Mouse (Mus musculus) forebrain, embryonic 10.5 days (tissue): ENCODE data around the gene Elane. TPM values are rescaled to one million over a fixed set of nuclear protein-coding genes. Genes with fewer than 3 reads are reported as not detected.

Experiments
- DNase-seq: peaks from one replicate; pipeline ENCODE4 v3.0.0-alpha.2; 2017; ENCODE audit warnings: low spot score; ENCODE audit errors: extremely low spot score
- H3K27ac ChIP-seq: fragments of 300-500 bp; sonication (generic); 2 replicates; pipeline ENCODE4 v1.5.1; 2016; ENCODE audit warnings: mild to moderate bottlenecking
- H3K27me3 ChIP-seq: fragments of 300-500 bp; sonication (generic); 2 replicates; pipeline ENCODE4 v1.6.1; 2016; ENCODE audit warnings: mild to moderate bottlenecking; ENCODE audit not compliant: poor library complexity, severe bottlenecking
- H3K36me3 ChIP-seq: fragments of 300-500 bp; sonication (generic); replicated peaks from 2 replicates; pipeline ENCODE4 v1.6.1; 2016; ENCODE audit warnings: mild to moderate bottlenecking, moderate library complexity
- H3K4me1 ChIP-seq: fragments of 300-500 bp; sonication (generic); 2 replicates; pipeline ENCODE4 v1.6.1; 2016
- H3K4me3 ChIP-seq: fragments of 300-500 bp; sonication (generic); 2 replicates; pipeline ENCODE4 v1.5.1; 2016; ENCODE audit warnings: mild to moderate bottlenecking, moderate library complexity
- H3K9me3 ChIP-seq: fragments of 300-500 bp; sonication (generic); 2 replicates; pipeline ENCODE4 v1.6.1; 2016; ENCODE audit warnings: mild to moderate bottlenecking, moderate library complexity
- WGBS: fragments of 180-500 bp; shearing (Covaris S2); methylation state at CpG from one replicate; pipeline ENCODE4 v1.1.7; 2016; 5-methylcytosine and 5-hydroxymethylcytosine counted together
- polyA plus RNA-seq: library from polyadenylated mRNA; unstranded; fragments of >200 nt; fragmentation: Nextera tagmentation; extraction: Ambion mirVana; gene quantifications from 2 replicates; pipeline ENCODE4 v1.2.1, GENCODE M21; 2016

Elane gene
- not detected in 2 replicates for polyA plus RNA-seq

DNA sequence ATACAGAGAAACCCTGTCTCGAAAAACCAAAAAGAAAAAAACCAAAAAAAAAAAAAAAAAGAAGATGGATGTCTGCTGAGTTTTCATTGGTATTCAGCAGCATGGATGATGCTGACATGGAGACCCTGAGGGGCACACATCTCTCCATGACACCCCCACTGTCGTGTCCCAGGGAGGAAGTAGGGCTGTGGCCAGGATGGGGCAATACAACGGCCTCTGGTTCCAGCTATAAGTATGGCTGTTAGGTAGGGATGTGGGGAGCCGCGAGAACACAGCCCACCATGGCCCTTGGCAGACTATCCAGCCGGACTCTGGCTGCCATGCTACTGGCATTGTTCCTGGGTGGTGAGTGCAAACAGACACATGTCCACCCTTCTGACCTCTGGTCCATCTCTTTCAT is at the start of gene Elane:
Gene Elane (plus strand): TSS at position 194 of the 400 bp plus-strand sequence.
- WGBS, result 85% methylated on average over 6 of the region's 6 CpGs
- peaks cover 20% of the 10 kb centered on the region for H3K4me1 ChIP-seq
- H3K9me3 ChIP-seq, result no peaks in the 10 kb centered on the region
- H3K4me3 ChIP-seq, result no peak within 1 kb of the TSS
- no peaks in the 10 kb centered on the region for H3K36me3 ChIP-seq
- peaks cover 69% of the 10 kb centered on the region for H3K27me3 ChIP-seq
- no peak for DNase-seq
- H3K27ac ChIP-seq, result no peak within 1 kb of the TSS

DNA sequence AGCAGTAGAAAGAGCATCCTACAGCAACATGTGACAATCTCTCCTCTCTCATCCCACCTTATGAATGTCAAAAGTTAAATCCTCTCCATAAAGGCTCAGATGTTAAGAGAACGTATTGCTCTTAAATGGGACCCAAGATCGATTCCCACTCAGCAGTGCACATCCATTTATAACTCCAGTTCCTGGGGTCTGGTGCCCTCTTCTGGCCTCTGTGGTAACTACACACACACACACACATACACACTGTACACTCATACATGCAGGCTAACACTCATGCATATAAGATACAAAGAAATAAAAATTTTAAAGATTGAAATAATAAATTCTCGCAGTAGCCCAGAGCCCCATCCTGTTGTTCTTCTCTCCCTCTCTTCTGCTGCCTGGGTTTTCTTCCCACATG is 49.1 kb upstream of the Elane start:
- Histone ChIP-seq H3K4me3 (no peak overlapping the region), H3K4me1 (peaks cover 24% of the 10 kb centered on the region), H3K36me3 (no peaks in the 10 kb centered on the region), H3K27me3 (no peaks in the 10 kb centered on the region), H3K27ac (no peak overlapping the region), H3K9me3 (no peaks in the 10 kb centered on the region)
- 93% methylated on average over 3 of the region's 3 CpGs for WGBS
- DNase-seq, result no peak

DNA sequence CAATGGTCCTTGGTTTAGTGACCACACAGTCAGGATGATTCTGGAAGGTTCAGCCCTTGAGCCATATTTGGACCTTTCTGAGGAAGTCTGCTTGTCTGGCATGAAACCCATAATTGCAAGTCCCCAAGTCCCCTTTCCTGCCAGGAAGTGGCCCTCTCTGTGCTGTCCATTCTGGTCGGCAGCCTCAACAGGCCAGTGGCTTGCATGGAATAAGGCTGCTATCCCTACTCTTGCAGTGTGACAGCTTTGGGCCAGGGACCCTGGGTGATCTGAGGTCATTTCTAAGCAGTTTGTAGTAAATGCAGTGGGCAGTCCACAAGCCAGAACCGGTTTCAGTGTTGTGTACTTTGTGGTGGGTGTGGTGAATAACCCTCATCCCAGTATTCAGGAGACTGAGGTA is 47.9 kb upstream of the Elane start:
- no peaks in the 10 kb centered on the region for H3K27me3 ChIP-seq
- H3K9me3 ChIP-seq, result no peaks in the 10 kb centered on the region
- H3K36me3 ChIP-seq, result no peaks in the 10 kb centered on the region
- no peak overlapping the region for H3K27ac ChIP-seq
- peaks cover 35% of the 10 kb centered on the region for H3K4me1 ChIP-seq
- H3K4me3 ChIP-seq, result no peak overlapping the region
- WGBS, result 82% methylated on average over 2 of the region's 2 CpGs
- DNase-seq, result no peak

DNA sequence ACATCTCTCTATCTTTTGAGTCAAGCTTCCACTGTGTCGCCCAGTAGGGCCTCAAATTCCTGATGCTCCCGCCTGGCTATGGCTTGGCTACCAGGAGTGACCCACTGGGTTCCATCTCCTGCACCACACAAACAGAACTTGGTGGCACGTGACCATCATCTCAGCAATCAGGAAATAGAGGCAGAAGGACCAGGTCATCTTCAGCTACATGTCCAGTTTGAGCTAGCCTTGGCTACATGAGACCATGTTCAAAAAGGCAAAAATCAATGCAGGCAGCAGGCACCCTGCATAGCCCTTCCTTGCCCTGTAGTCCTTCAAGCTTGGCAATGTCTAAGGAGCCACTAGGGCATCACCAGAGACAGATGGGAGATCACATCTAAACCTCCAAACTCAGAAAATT is 46.0 kb upstream of the Elane start:
- Histone ChIP-seq H3K4me3 (peak overlapping the region; percentile 47; the same call in 1 of the 2 replicates), H3K4me1 (peaks cover 37% of the 10 kb centered on the region), H3K9me3 (no peaks in the 10 kb centered on the region), H3K27me3 (no peaks in the 10 kb centered on the region), H3K36me3 (no peaks in the 10 kb centered on the region), H3K27ac (peak overlapping the region; percentile 88)
- 92% methylated on average over 3 of the region's 3 CpGs for WGBS
- no peak for DNase-seq

DNA sequence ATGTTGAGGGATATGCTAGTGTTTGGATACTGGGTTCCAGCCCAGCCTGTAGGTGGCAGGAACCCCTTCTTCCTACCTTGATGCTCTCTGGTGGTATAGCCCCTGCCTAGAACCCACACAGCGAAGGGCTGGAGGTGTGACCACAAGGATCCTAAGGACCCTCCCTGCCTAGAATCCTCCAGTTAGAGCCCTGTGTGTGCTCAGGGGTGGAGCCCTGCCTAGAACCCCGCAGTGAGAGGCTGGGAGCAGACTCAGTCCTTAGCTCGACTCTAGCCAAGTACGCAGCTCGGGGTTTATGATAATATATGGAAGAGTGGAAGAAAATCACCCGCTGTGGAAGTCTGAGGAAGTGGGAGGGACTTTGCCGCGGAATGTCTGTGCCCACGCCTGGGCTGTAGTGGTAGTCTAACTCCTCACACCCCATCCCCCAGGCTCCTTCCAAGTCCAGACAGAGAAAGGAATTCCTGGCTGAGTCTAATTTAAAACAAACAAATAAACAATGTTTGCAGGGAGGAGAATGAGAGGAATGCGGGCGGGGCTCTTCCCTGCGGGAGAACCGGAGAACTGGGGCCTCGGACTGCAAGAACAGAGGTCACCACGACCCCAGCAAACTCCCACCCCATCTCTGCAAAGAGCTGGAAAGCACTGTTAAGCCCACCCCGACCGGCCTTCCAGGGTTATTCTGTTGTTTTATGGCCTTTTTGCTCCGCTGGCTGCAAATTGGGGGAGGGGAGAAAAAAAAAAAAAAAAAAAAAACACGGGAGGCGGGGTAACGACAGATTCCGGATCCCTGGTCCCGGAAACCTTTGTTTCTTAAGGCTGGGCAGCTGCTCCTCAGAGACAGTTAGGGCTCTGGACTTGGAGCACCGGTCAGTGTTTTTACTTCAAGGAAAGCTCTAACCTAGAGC is 45.1 kb upstream of the Elane start:
- no peaks in the 10 kb centered on the region for H3K27me3 ChIP-seq
- under 1% methylated on average over 24 of the region's 24 CpGs for WGBS
- peak overlapping the region; percentile 47 for H3K4me3 ChIP-seq
- H3K4me1 ChIP-seq, result peaks cover 39% of the 10 kb centered on the region
- DNase-seq, result peak; percentile 67
- H3K27ac ChIP-seq, result peak overlapping the region; percentile 88
- no peaks in the 10 kb centered on the region for H3K9me3 ChIP-seq
- H3K36me3 ChIP-seq, result no peaks in the 10 kb centered on the region

DNA sequence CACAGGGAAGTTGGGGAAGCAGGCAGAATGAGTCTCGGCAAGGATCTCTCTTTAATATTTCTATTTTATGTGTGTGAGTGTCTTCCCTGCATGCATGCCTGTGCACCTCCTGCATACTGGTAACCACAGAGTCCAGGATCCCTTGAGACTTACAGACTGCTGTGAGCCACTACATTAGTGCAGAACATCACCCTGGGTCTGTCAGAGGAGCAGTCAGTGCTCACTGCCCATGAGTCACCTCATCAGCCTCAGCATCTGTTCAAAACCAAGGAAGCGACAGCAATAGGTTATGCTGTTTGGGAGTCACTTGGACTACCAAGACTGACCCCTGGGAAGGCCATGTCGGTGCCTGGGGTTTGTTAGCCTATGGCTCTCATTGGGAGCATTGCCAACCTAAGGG is 43.7 kb upstream of the Elane start:
- Histone ChIP-seq H3K9me3 (no peaks in the 10 kb centered on the region), H3K4me3 (no peak overlapping the region), H3K36me3 (no peaks in the 10 kb centered on the region), H3K27me3 (no peaks in the 10 kb centered on the region), H3K27ac (peak overlapping the region; percentile 26), H3K4me1 (peaks cover 43% of the 10 kb centered on the region)
- WGBS, result 77% methylated on average over 3 of the region's 3 CpGs
- no peak for DNase-seq

DNA sequence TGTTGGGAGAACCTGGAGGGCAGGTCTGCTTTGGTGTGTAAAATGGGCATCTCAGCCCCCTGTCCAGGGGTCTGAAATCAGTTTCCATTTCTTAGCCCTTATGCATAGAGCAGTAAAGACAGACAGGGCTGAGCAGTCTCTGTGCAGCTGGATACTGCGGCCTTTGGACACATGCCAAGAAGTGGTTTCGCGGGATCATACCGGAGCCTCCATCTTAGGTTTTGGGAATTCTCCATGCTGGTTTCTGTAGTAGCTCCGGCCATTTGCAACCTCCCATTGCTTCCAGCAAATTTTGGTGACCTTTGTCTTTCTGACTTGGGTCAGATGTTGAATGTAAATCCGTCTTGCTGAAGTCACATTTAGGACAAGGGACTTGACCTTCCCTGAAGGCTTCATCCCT is 42.6 kb upstream of the Elane start:
- H3K27me3 ChIP-seq, result no peaks in the 10 kb centered on the region
- no peak for DNase-seq
- H3K4me3 ChIP-seq, result no peak overlapping the region
- no peaks in the 10 kb centered on the region for H3K9me3 ChIP-seq
- H3K27ac ChIP-seq, result peak overlapping the region; percentile 8; the same call in 1 of the 2 replicates
- H3K4me1 ChIP-seq, result peaks cover 46% of the 10 kb centered on the region
- WGBS, result 89% methylated on average over 6 of the region's 6 CpGs
- no peaks in the 10 kb centered on the region for H3K36me3 ChIP-seq

DNA sequence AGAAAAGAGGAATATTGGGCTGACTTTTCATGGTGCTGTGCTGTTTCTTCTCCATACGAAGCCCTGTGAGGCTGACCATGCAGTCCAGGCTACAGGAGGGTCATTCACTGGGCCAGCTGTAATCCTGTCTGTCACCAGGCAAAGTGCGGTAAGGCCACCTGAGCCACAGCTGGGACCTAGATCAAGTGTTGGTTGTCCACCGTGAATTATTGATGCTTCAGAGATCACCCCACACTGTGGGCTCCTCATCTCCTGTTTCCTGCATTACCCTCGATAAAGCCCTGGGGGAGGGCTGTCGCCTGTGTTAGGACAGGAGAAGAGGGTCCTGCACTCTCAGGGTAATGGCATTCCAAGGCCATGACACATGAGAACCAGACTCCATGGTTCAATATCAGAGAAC is 39.5 kb upstream of the Elane start:
- no peak for DNase-seq
- Histone ChIP-seq H3K27ac (no peak overlapping the region), H3K27me3 (no peaks in the 10 kb centered on the region), H3K9me3 (no peaks in the 10 kb centered on the region), H3K36me3 (peaks cover 9% of the 10 kb centered on the region), H3K4me3 (no peak overlapping the region), H3K4me1 (peaks cover 43% of the 10 kb centered on the region)
- WGBS, result 75% methylated on average over 5 of the region's 5 CpGs

DNA sequence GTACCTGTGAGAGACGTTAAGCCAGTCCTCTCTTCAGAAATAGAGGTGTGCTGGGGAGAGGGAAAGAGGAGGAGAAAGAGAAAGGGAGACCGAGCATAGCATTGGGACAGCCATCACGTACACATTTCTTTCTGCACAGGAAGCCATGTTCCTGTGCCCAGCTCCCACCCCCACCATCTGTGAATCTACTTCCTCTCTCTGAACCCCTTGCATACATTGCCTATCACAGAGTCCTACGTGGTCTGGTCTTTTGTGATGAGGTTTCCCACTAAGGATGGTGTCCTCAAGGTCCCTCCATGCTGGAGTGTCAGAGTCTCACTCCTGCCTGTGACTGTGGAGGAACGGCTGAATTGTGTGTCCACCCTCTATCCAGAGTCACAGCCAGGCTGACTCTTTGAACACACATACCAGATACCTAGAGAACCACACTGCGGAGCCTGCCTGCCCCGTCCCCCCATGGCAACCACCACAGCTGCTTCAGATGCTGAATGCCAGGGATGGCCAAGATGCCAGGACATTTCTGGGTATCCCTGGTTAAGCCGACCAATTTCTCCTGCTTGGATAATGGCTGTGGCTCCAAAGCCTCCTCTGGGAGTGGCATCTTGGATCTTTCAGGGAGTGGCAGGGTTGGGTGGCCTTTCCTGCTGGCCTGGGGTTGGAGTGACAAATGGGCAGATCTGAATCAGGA is 36.0 kb upstream of the Elane start:
- Histone ChIP-seq H3K9me3 (no peaks in the 10 kb centered on the region), H3K4me3 (no peak overlapping the region), H3K27me3 (no peaks in the 10 kb centered on the region), H3K36me3 (peaks cover 9% of the 10 kb centered on the region), H3K27ac (peak overlapping the region; percentile 65), H3K4me1 (peaks cover 44% of the 10 kb centered on the region)
- no peak for DNase-seq
- 92% methylated on average over 8 of the region's 8 CpGs for WGBS

DNA sequence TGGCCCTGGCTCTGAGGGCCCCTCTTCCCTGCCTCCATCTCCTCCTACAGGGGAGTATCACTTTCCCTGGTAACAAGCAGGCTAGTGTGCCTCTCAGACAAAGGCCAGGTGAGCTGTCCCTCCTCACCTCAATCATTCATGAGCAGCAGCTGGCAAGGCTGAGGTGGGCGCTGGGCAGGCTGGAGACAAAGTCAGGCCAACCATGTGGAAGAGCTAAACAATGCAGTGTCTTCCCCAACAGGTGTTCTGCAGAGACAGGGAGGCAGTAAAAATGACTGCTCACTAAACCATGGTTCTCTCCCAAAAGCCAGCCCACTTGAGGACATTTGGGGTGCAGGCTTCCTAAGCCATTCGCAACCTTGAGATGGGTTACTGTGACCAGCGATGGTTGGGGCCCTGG is 34.4 kb upstream of the Elane start:
- WGBS, result 90% methylated on average over 3 of the region's 3 CpGs
- H3K27me3 ChIP-seq, result no peaks in the 10 kb centered on the region
- peak overlapping the region; percentile 100 for H3K27ac ChIP-seq
- peaks cover 55% of the 10 kb centered on the region for H3K4me1 ChIP-seq
- DNase-seq, result no peak
- H3K4me3 ChIP-seq, result peak overlapping the region; percentile 83
- no peaks in the 10 kb centered on the region for H3K9me3 ChIP-seq
- peaks cover 21% of the 10 kb centered on the region for H3K36me3 ChIP-seq

DNA sequence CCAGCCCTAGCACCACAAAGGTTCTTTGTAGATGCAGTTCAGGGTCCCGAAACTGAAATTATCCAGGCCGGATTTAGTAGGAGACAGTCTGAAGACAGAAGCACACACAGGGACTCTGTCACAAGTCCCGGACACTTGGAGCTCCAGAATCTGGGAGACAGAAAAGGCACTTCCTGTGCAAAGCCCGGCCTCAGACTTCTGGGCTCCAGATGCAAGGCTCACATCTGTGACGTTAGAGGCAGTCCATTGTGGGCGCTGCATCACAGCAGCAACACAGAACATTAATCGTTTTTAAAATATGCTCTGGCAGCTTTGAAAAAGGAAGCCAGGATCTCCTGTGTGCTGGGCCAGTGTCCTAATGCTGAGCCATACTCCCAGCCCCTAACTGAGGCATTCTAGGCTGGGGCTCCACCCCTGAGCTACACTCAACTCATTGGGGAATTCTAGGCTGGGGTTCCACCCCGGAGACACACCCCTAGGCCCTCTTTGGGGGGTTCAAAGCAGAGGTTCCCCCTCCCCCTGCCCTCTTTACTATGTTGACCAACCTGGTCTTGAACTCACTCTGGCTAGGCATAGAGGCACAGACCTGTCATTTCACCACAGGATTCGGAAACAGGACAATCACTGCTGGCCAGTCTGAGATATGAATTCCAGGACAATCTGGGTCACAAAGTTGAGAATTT is 33.8 kb upstream of the Elane start:
- DNase-seq, result no peak
- Histone ChIP-seq H3K4me1 (peaks cover 59% of the 10 kb centered on the region), H3K27ac (peak overlapping the region; percentile 100), H3K27me3 (no peaks in the 10 kb centered on the region), H3K4me3 (peak overlapping the region; percentile 83), H3K9me3 (no peaks in the 10 kb centered on the region), H3K36me3 (peaks cover 27% of the 10 kb centered on the region)
- WGBS, result 67% methylated on average over 9 of the region's 9 CpGs

DNA sequence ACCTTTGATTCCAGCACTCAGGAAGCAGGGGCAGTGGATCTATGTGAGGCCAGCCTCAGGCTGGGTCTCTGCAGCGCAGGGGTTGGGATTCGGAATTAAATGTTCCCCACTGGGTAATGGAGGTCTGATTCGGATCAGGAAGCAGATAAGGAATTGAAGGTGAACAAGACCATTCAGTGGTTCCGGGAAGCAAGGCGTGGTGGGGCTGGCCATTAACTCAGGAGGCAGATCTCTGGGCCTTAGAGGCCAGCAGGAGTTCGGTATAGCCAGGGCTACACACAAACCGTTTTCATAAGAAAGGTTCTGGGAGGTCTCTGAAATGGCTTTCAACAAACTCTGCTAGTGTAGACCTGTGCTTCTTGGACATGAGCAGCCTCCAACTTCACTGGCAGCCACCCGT is 33.2 kb upstream of the Elane start:
- Histone ChIP-seq H3K36me3 (peaks cover 32% of the 10 kb centered on the region), H3K4me3 (peak overlapping the region; percentile 83), H3K4me1 (peaks cover 64% of the 10 kb centered on the region), H3K27ac (peak overlapping the region; percentile 100), H3K27me3 (no peaks in the 10 kb centered on the region), H3K9me3 (no peaks in the 10 kb centered on the region)
- 24% methylated on average over 8 of the region's 8 CpGs for WGBS
- no peak for DNase-seq
